Mouse (Mus musculus) hindbrain, embryonic 12.5 days (tissue): Measurements from ENCODE around the gene Sapcd1. TPM values are rescaled to one million over a fixed set of nuclear protein-coding genes. Genes with fewer than 3 reads are reported as not detected.

ENCODE experiments used
- ATAC-seq: fragments of 200-750 bp; cut with Nextera tagmentation; 2 replicates; pipeline ENCODE4 v1.8.0; 2017; ENCODE audit warnings: moderate TSS enrichment; ENCODE audit not compliant: low FRiP score
- H3K27ac ChIP-seq: fragments of 300-500 bp; sonication (generic); 2 replicates; pipeline ENCODE4 v1.5.1; 2016; ENCODE audit warnings: mild to moderate bottlenecking
- H3K27me3 ChIP-seq: fragments of 300-500 bp; sonication (generic); 2 replicates; pipeline ENCODE4 v1.6.1; 2016; ENCODE audit warnings: mild to moderate bottlenecking
- H3K36me3 ChIP-seq: fragments of 300-500 bp; sonication (generic); 2 replicates; pipeline ENCODE4 v1.6.1; 2016; ENCODE audit warnings: mild to moderate bottlenecking
- H3K4me1 ChIP-seq: fragments of 300-500 bp; sonication (generic); 2 replicates; pipeline ENCODE4 v1.6.1; 2016
- H3K4me2 ChIP-seq: fragments of 300-500 bp; sonication (generic); replicated peaks from 2 replicates; pipeline ENCODE4 v1.6.1; 2016; ENCODE audit warnings: mild to moderate bottlenecking
- H3K4me3 ChIP-seq: fragments of 300-500 bp; sonication (generic); 2 replicates; pipeline ENCODE4 v1.5.1; 2016; ENCODE audit warnings: mild to moderate bottlenecking
- H3K9ac ChIP-seq: fragments of 300-500 bp; sonication (generic); 2 replicates; pipeline ENCODE4 v1.6.1; 2016; ENCODE audit warnings: mild to moderate bottlenecking, moderate library complexity
- H3K9me3 ChIP-seq: fragments of 300-500 bp; sonication (generic); replicated peaks from 2 replicates; pipeline ENCODE4 v1.6.1; 2016; ENCODE audit warnings: mild to moderate bottlenecking
- WGBS: fragments of 180-500 bp; shearing (Covaris S2); methylation state at CpG from one replicate; pipeline ENCODE4 v1.1.7; 2016; 5-methylcytosine and 5-hydroxymethylcytosine counted together
- polyA plus RNA-seq: library from polyadenylated mRNA; unstranded; fragments of >200 nt; fragmentation: Nextera tagmentation; extraction: Ambion mirVana; gene quantifications from 2 replicates; pipeline ENCODE4 v1.2.1, GENCODE M21; 2016

The Sapcd1 gene
- polyA plus RNA-seq, 1 experiment from 2014 or later: 2.4 TPM

GRCm38 (mm10) chr17:35022541-35023060, 5.2 kb downstream of the Sapcd1 start:
- Histone ChIP-seq H3K4me2 (no peak overlapping the region), H3K9ac (no peak overlapping the region), H3K36me3 (peaks cover 3% of the 10 kb centered on the region; the same call in 1 of the 2 replicates), H3K27ac (no peak overlapping the region), H3K4me3 (no peak overlapping the region), H3K4me1 (peaks cover 26% of the 10 kb centered on the region), H3K27me3 (no peaks in the 10 kb centered on the region; the same call in 1 of the 2 replicates), H3K9me3 (no peaks in the 10 kb centered on the region)
- 96% methylated on average over 8 of the region's 8 CpGs for WGBS
- no peak for ATAC-seq

- no peak for ATAC-seq
- 68% methylated on average over 6 of the region's 6 CpGs for WGBS
- Histone ChIP-seq H3K9me3 (no peaks in the 10 kb centered on the region), H3K27me3 (no peaks in the 10 kb centered on the region; the same call in 1 of the 2 replicates), H3K36me3 (peaks cover 7% of the 10 kb centered on the region), H3K4me3 (no peak overlapping the region), H3K4me1 (peaks cover 19% of the 10 kb centered on the region), H3K4me2 (no peak overlapping the region), H3K9ac (no peak overlapping the region), H3K27ac (0 out of 2 replicates have a peak overlapping the region, but pooled peaks have one; percentile 8)
Observed at GRCm38 (mm10) chr17:35021842-35022477, 5.9 kb downstream of the Sapcd1 start.

DNA sequence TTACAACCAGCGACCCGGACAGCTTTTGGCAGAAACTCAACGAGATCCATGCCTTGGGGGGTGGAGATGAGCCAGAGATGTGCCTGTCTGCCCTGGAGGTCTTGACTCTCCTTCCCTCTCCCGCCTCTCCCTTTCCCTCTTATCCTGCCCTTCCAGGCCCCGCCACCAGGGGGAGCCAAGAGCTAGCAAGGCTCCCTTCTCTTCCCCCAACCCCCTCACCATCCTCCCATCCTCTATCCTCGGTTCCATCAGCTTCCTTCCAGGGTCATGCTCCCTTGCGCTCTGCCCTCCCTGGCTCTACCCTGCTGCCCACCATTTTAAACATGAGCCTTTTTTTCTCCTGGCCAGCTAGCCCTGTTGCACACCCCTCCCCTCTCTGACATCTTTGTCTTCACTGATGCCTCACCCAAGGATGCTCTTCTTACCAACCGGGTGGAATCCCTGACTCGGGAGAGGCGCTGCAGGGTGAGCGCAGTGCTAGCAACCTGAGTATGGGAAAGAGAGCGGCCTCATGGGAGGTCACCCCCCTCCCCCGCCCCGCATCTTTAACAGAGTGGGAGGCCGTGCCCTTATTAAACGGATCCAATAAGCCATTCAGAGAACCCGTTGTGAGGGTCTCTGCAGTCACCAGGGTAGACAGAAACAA, 6.5 kb downstream of the Sapcd1 start:
- 6% methylated on average over 17 of the region's 17 CpGs for WGBS
- Histone ChIP-seq H3K4me3 (no peak overlapping the region), H3K9me3 (no peaks in the 10 kb centered on the region), H3K27me3 (no peaks in the 10 kb centered on the region; the same call in 1 of the 2 replicates), H3K36me3 (peaks cover 14% of the 10 kb centered on the region), H3K9ac (no peak overlapping the region), H3K4me2 (peak overlapping the region; percentile 9; the same call in 1 of the 2 replicates), H3K27ac (peak overlapping the region; percentile 6; the same call in 1 of the 2 replicates), H3K4me1 (peaks cover 18% of the 10 kb centered on the region)
- peak; percentile 58 for ATAC-seq

- ATAC-seq: no peak
- Histone ChIP-seq H3K9me3 (no peaks in the 10 kb centered on the region), H3K4me2 (no peak overlapping the region), H3K4me1 (peaks cover 14% of the 10 kb centered on the region), H3K36me3 (peaks cover 22% of the 10 kb centered on the region), H3K4me3 (no peak overlapping the region), H3K9ac (no peak overlapping the region), H3K27ac (no peak overlapping the region), H3K27me3 (no peaks in the 10 kb centered on the region; the same call in 1 of the 2 replicates)
- WGBS: 92% methylated on average over 8 of the region's 8 CpGs
Observed at GRCm38 (mm10) chr17:35020551-35020950, 7.3 kb downstream of the Sapcd1 start.

- H3K4me3 ChIP-seq: no peak overlapping the region
- H3K4me2 ChIP-seq: no peak overlapping the region
- H3K36me3 ChIP-seq: peaks cover 28% of the 10 kb centered on the region
- no peak overlapping the region for H3K27ac ChIP-seq
- no peaks in the 10 kb centered on the region for H3K9me3 ChIP-seq
- peaks cover 14% of the 10 kb centered on the region for H3K4me1 ChIP-seq
- no peak overlapping the region for H3K9ac ChIP-seq
- no peaks in the 10 kb centered on the region; the same call in 1 of the 2 replicates for H3K27me3 ChIP-seq
- 72% methylated on average over 11 of the region's 11 CpGs for WGBS
- no peak for ATAC-seq
Observed at GRCm38 (mm10) chr17:35019894-35020293, 7.9 kb downstream of the Sapcd1 start.

GRCm38 (mm10) chr17:35018171-35018570, 9.6 kb downstream of the Sapcd1 start:
- H3K27me3 ChIP-seq: no peaks in the 10 kb centered on the region
- H3K27ac ChIP-seq: no peak overlapping the region
- ATAC-seq: no peak
- H3K9me3 ChIP-seq: no peaks in the 10 kb centered on the region
- H3K4me1 ChIP-seq: peaks cover 14% of the 10 kb centered on the region
- no peak overlapping the region for H3K4me3 ChIP-seq
- H3K4me2 ChIP-seq: no peak overlapping the region
- WGBS: 78% methylated on average over 3 of the region's 3 CpGs
- peaks cover 45% of the 10 kb centered on the region for H3K36me3 ChIP-seq
- H3K9ac ChIP-seq: no peak overlapping the region

GRCm38 (mm10) chr17:35017706-35018030, 10.1 kb downstream of the Sapcd1 start:
- Histone ChIP-seq H3K4me1 (peaks cover 14% of the 10 kb centered on the region), H3K27me3 (no peaks in the 10 kb centered on the region), H3K36me3 (peaks cover 50% of the 10 kb centered on the region), H3K9me3 (no peaks in the 10 kb centered on the region), H3K4me3 (no peak overlapping the region), H3K4me2 (no peak overlapping the region), H3K9ac (no peak overlapping the region), H3K27ac (no peak overlapping the region)
- no peak for ATAC-seq
- 77% methylated on average over 14 of the region's 14 CpGs for WGBS

DNA sequence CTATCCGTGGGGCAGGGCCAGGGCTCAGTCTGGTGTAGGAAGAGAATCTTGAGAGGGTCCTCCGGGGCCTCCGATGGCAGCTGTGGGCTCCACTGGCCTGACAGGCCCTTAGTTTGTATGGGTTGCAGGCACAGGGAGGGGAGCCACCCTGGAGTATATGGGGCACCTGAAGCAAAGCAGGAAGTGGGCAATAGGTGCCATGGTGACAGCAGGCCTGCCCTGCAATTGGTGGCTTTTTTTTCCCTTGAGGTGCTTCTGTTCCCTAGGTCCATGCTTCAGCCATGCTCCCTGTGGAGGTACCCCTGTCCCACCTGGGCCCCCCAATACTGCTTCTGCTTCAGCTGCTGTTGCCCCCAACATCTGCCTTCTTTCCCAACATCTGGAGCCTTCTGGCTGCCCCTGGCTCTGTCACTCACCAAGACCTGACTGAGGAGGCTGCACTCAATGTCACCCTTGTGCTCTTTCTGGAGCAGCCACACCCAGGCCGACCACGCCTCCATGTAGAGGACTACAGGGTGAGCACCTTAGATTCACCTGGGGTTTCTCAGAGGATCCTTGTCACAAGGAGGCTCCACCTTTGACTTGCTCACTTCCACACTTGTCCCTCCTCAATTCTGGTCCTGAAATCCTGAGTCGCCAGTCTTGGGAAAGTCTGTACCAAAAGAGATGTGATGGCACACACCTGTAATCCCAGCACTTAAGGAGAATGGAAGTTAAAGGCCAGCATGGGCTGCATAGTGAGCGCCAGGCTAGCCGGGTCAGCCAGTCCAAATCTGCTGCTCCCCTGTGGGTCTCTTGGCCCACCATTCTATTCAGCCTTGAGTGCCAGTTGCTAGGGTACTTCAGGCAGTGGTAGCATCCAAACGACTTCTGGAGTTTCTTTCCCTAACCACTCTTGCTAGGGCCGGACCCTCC, 10.8 kb downstream of the Sapcd1 start:
- 84% methylated on average over 10 of the region's 10 CpGs for WGBS
- Histone ChIP-seq H3K4me3 (no peak overlapping the region), H3K9ac (no peak overlapping the region; the same call in 1 of the 2 replicates), H3K4me1 (peaks cover 14% of the 10 kb centered on the region), H3K4me2 (no peak overlapping the region), H3K27me3 (no peaks in the 10 kb centered on the region), H3K9me3 (no peaks in the 10 kb centered on the region), H3K36me3 (peaks cover 57% of the 10 kb centered on the region), H3K27ac (peak overlapping the region; percentile 23; the same call in 1 of the 2 replicates)
- no peak for ATAC-seq

GRCm38 (mm10) chr17:35016376-35016775, 11.4 kb downstream of the Sapcd1 start, which contains the start of gene Vwa7:
Vwa7 (plus strand) TSS chr17:35016579.
- WGBS: 66% methylated on average over 12 of the region's 12 CpGs
- Histone ChIP-seq H3K9ac (no peak within 1 kb of the TSS; the same call in 1 of the 2 replicates), H3K4me1 (peaks cover 9% of the 10 kb centered on the region), H3K36me3 (peaks cover 63% of the 10 kb centered on the region), H3K4me2 (0 out of 2 replicates have a peak within 1 kb of the TSS, but pooled peaks have one; percentile 2), H3K27ac (peak within 1 kb of the TSS; percentile 23; the same call in 1 of the 2 replicates), H3K4me3 (no peak within 1 kb of the TSS), H3K9me3 (no peaks in the 10 kb centered on the region), H3K27me3 (no peaks in the 10 kb centered on the region)
- ATAC-seq: peak; percentile 44; the same call in 1 of the 2 replicates

GRCm38 (mm10) chr17:35015296-35015695, 12.5 kb downstream of the Sapcd1 start:
- no peak for ATAC-seq
- H3K4me1 ChIP-seq: peaks cover 4% of the 10 kb centered on the region; the same call in 1 of the 2 replicates
- peaks cover 74% of the 10 kb centered on the region for H3K36me3 ChIP-seq
- H3K9ac ChIP-seq: no peak overlapping the region
- H3K27ac ChIP-seq: no peak overlapping the region
- H3K27me3 ChIP-seq: no peaks in the 10 kb centered on the region
- H3K4me2 ChIP-seq: no peak overlapping the region
- H3K9me3 ChIP-seq: no peaks in the 10 kb centered on the region
- 92% methylated on average over 16 of the region's 16 CpGs for WGBS
- no peak overlapping the region for H3K4me3 ChIP-seq

GRCm38 (mm10) chr17:35013221-35013620, 14.6 kb downstream of the Sapcd1 start:
- H3K36me3 ChIP-seq: peaks cover 95% of the 10 kb centered on the region
- 93% methylated on average over 6 of the region's 6 CpGs for WGBS
- peaks cover 4% of the 10 kb centered on the region; the same call in 1 of the 2 replicates for H3K4me1 ChIP-seq
- ATAC-seq: no peak
- H3K4me3 ChIP-seq: no peak overlapping the region
- H3K9me3 ChIP-seq: no peaks in the 10 kb centered on the region
- H3K9ac ChIP-seq: no peak overlapping the region
- no peak overlapping the region for H3K4me2 ChIP-seq
- H3K27me3 ChIP-seq: no peaks in the 10 kb centered on the region
- H3K27ac ChIP-seq: no peak overlapping the region
